ENCODE assay signal across 8 mouse cellular contexts in genomic region chr2:121414139-121414685, GRCm38 (mm10). TPM values are rescaled to one million over a fixed set of nuclear protein-coding genes. Genes with fewer than 3 reads are reported as not detected.
A peak's percentile ranks its signal among the peaks of the same experiment; 100 is the strongest.
DNase-seq lines count a peak whose midpoint lies in the region; ATAC-seq lines count a peak whose summit lies in the region.

No protein-coding gene starts in this region.

- no peaks in the 10 kb centered on the region for H3K27me3 ChIP-seq in forebrain, embryonic 10.5 days (ENCODE audit: poor library complexity, severe bottlenecking)
- no peaks in the 10 kb centered on the region for H3K27me3 ChIP-seq in intestine, embryonic 16.5 days (replicated peaks; ENCODE audit: control insufficient read depth, insufficient read depth, low read length)
- H3K27me3 ChIP-seq in stomach, embryonic 14.5 days (ENCODE audit: control insufficient read depth, insufficient read depth, low read length) = no peaks in the 10 kb centered on the region

- peak overlapping the region; percentile 97 for H3K27ac ChIP-seq in forebrain, embryonic 10.5 days
- peak overlapping the region; percentile 98 for H3K27ac ChIP-seq in intestine, embryonic 16.5 days (ENCODE audit: low read length)
- H3K27ac ChIP-seq in stomach, embryonic 14.5 days (ENCODE audit: low read length) = peak overlapping the region; percentile 99

- ATAC-seq in intestine, embryonic 16.5 days = peak; percentile 66
- ATAC-seq in stomach, embryonic 14.5 days (ENCODE audit: insufficient number of reproducible peaks, insufficient read depth, low FRiP score, low read depth) = peak; percentile 46

- no peaks in the 10 kb centered on the region for H3K9me3 ChIP-seq in forebrain, embryonic 10.5 days
- H3K9me3 ChIP-seq in intestine, embryonic 16.5 days (ENCODE audit: control insufficient read depth, low read length) = no peaks in the 10 kb centered on the region
- no peaks in the 10 kb centered on the region for H3K9me3 ChIP-seq in stomach, embryonic 14.5 days (ENCODE audit: control insufficient read depth, low read depth, low read length)

- H3K9ac ChIP-seq in intestine, embryonic 16.5 days (ENCODE audit: low read depth, low read length) = peak overlapping the region; percentile 100
- peak overlapping the region; percentile 99 for H3K9ac ChIP-seq in stomach, embryonic 14.5 days (replicated peaks; ENCODE audit: low read depth, low read length)

- WGBS in forebrain, embryonic 10.5 days = under 1% methylated on average over 32 of the region's 32 CpGs
- under 1% methylated on average over 31 of the region's 32 CpGs for WGBS in intestine, embryonic 16.5 days
- under 1% methylated on average over 32 of the region's 32 CpGs for WGBS in stomach, embryonic 14.5 days

- peak overlapping the region; percentile 79 for H3K4me3 ChIP-seq in forebrain, embryonic 10.5 days
- H3K4me3 ChIP-seq in intestine, embryonic 16.5 days (ENCODE audit: low read length) = peak overlapping the region; percentile 99
- peak overlapping the region; percentile 95 for H3K4me3 ChIP-seq in stomach, embryonic 14.5 days (ENCODE audit: low read depth, low read length)

- H3K4me1 ChIP-seq in forebrain, embryonic 10.5 days = peaks cover 36% of the 10 kb centered on the region
- H3K4me1 ChIP-seq in intestine, embryonic 16.5 days (ENCODE audit: control insufficient read depth, insufficient read depth, low read length) = peaks cover 19% of the 10 kb centered on the region
- H3K4me1 ChIP-seq in stomach, embryonic 14.5 days (ENCODE audit: control insufficient read depth, insufficient read depth, low read length) = peaks cover 21% of the 10 kb centered on the region

- H3K4me2 ChIP-seq in intestine, embryonic 16.5 days (ENCODE audit: low read depth, low read length) = peak overlapping the region; percentile 67
- peak overlapping the region; percentile 72 for H3K4me2 ChIP-seq in stomach, embryonic 14.5 days (replicated peaks; ENCODE audit: low read depth, low read length)

- peak; percentile 69 for DNase-seq in adrenal gland, postnatal 14 days
- no peak for DNase-seq in adrenal gland, postnatal 10 days
- DNase-seq in thymus, adult 18-20 months = peak; percentile 40 to 51
- no peak for DNase-seq in thymus, postnatal 4 days
- DNase-seq in forebrain, embryonic 10.5 days (ENCODE audit: extremely low spot score, low spot score) = no peak
- peak; percentile 39 for DNase-seq in lung, postnatal 14 days

- H3K36me3 ChIP-seq in forebrain, embryonic 10.5 days (replicated peaks) = peaks cover 41% of the 10 kb centered on the region
- no peaks in the 10 kb centered on the region for H3K36me3 ChIP-seq in intestine, embryonic 16.5 days (ENCODE audit: control insufficient read depth, insufficient read depth, low read length)
- peaks cover 24% of the 10 kb centered on the region for H3K36me3 ChIP-seq in stomach, embryonic 14.5 days (ENCODE audit: control insufficient read depth, insufficient read depth, low read length)

RNA-seq across cellular contexts. Expression of gene Catsper2, which starts 0.6 kb away (rescaled TPM):
- 3.5 and 3.6 TPM in 2 replicates for total RNA-seq in adrenal gland, postnatal 14 days (2021)
- 1 to 10 TPM; 2.2 to 4.3 TPM for total RNA-seq in adrenal gland, postnatal 10 days (2021)
- polyA plus RNA-seq in forebrain, embryonic 10.5 days (2016; fragmentation: Nextera tagmentation; extraction: Ambion mirVana) = 1.5 and 2.0 TPM in 2 replicates
- polyA plus RNA-seq in intestine, embryonic 16.5 days (2015; fragmentation: Nextera tagmentation; extraction: Ambion mirVana) = 1.1 and 1.5 TPM in 2 replicates
- polyA plus RNA-seq in stomach, embryonic 14.5 days (2014; fragmentation: Nextera tagmentation; extraction: Ambion mirVana) = 2.2 and 3.0 TPM in 2 replicates

RNA-seq across cellular contexts. Expression of gene Pdia3, which starts 0.6 kb away (rescaled TPM):
- total RNA-seq in adrenal gland, postnatal 14 days (2021) = 306 and 320 TPM in 2 replicates
- 100 to 1,000 TPM; 285 to 303 TPM for total RNA-seq in adrenal gland, postnatal 10 days (2021)
- 578 and 630 TPM in 2 replicates for polyA plus RNA-seq in forebrain, embryonic 10.5 days (2016; fragmentation: Nextera tagmentation; extraction: Ambion mirVana)
- 889 and 911 TPM in 2 replicates for polyA plus RNA-seq in intestine, embryonic 16.5 days (2015; fragmentation: Nextera tagmentation; extraction: Ambion mirVana)
- 484 and 546 TPM in 2 replicates for polyA plus RNA-seq in stomach, embryonic 14.5 days (2014; fragmentation: Nextera tagmentation; extraction: Ambion mirVana)

RNA-seq across cellular contexts. Expression of gene Strc, which starts 27.2 kb away (rescaled TPM):
- not detected in 2 replicates for total RNA-seq in adrenal gland, postnatal 14 days (2021)
- total RNA-seq in adrenal gland, postnatal 10 days (2021) = not detected
- not detected in 2 replicates for polyA plus RNA-seq in forebrain, embryonic 10.5 days (2016; fragmentation: Nextera tagmentation; extraction: Ambion mirVana)
- polyA plus RNA-seq in intestine, embryonic 16.5 days (2015; fragmentation: Nextera tagmentation; extraction: Ambion mirVana) = 0.04 TPM in 2 replicates
- polyA plus RNA-seq in stomach, embryonic 14.5 days (2014; fragmentation: Nextera tagmentation; extraction: Ambion mirVana) = not detected in 2 replicates

RNA-seq across cellular contexts. Expression of gene Ell3, which starts 29.9 kb away (rescaled TPM):
- 0.26 and 0.94 TPM in 2 replicates for total RNA-seq in adrenal gland, postnatal 14 days (2021)
- under 1 TPM; 0.18 to 0.66 TPM for total RNA-seq in adrenal gland, postnatal 10 days (2021)
- polyA plus RNA-seq in forebrain, embryonic 10.5 days (2016; fragmentation: Nextera tagmentation; extraction: Ambion mirVana) = 4.3 and 5.0 TPM in 2 replicates
- polyA plus RNA-seq in intestine, embryonic 16.5 days (2015; fragmentation: Nextera tagmentation; extraction: Ambion mirVana) = 6.7 and 7.9 TPM in 2 replicates
- 13.7 and 14.1 TPM in 2 replicates for polyA plus RNA-seq in stomach, embryonic 14.5 days (2014; fragmentation: Nextera tagmentation; extraction: Ambion mirVana)

RNA-seq across cellular contexts. Expression of gene Serf2, which starts 34.8 kb away (rescaled TPM):
- 386 and 388 TPM in 2 replicates for total RNA-seq in adrenal gland, postnatal 14 days (2021)
- total RNA-seq in adrenal gland, postnatal 10 days (2021) = 100 to 1,000 TPM; 346 to 350 TPM
- polyA plus RNA-seq in forebrain, embryonic 10.5 days (2016; fragmentation: Nextera tagmentation; extraction: Ambion mirVana) = 449 TPM in 2 replicates
- polyA plus RNA-seq in intestine, embryonic 16.5 days (2015; fragmentation: Nextera tagmentation; extraction: Ambion mirVana) = 456 and 469 TPM in 2 replicates
- 552 and 574 TPM in 2 replicates for polyA plus RNA-seq in stomach, embryonic 14.5 days (2014; fragmentation: Nextera tagmentation; extraction: Ambion mirVana)

Comparison
In these comparisons a context has a peak if more than half of its experiments do, and no peak if none do; other contexts are left out.
1. DNase-seq: peak in adrenal gland, postnatal 14 days (single experiment), thymus, adult 18-20 months (2 of 2) and lung, postnatal 14 days (single experiment); none in adrenal gland, postnatal 10 days (single experiment), thymus, postnatal 4 days (single experiment) and forebrain, embryonic 10.5 days (single experiment).
2. Peak in every context shown above with its lines, with median percentiles within 50 percentile points of each other: H3K27ac ChIP-seq and H3K4me3 ChIP-seq.